ENCODE assay signal across 18 mouse cellular contexts in the genomic region with DNA sequence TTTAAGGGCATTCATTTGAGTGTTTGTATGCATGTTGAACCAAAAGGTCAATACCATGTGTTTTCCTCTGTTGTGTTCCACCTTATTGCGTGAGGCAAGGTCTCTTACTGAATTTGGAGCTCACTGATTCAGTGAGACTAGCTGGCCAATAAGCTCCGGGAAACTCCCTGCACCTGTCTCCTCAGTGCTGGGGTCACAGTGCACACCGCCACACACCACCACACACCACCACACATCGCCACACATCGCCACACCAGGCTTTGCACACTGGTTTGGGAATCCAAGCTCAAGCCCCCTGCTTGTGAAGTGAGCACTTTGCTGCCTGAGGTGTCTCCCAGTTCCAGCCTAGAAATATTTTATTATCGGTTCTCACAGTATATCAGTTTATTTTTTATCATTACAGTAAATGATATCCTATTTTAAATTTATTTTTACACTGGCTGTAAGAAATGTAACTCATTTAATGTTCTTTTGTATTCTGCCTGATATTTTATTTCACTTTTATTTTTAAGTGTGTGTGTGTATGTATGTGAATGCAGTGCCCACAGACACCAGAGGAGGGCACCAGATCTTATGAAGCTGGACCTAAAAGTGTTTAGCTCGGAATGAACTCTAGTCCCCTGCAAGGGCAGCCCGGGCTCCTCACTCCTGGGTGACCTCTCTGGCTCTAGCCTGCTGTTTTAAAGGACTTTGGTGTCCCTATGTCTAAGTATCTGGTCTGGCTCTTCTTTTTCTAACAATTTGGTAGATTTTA.
DNase-seq lines count a peak whose midpoint lies in the region; TF ChIP-seq lines count a peak whose summit lies in the region.
"Had no signal": no experiment of that assay in that cellular context is flagged by ENCODE, and none has a peak within 500 bp of the region (broad histone marks: within the 10 kb centered on the region; RNA-seq: fewer than 3 reads in every experiment).

No protein-coding gene starts in this region.

- H3K27ac ChIP-seq in gastrocnemius, adult 2 months, result no peak overlapping the region
- H3K27ac ChIP-seq in layer of hippocampus, adult 2 months, result no peak overlapping the region
- H3K27ac ChIP-seq: embryonic facial prominence, embryonic 15.5 days; macrophage; midbrain, embryonic 12.5 days; neural tube, embryonic 12.5 days had no signal

- DNase-seq in gastrocnemius, adult 2 months, result no peak
- no peak for DNase-seq in gastrocnemius, adult 8-10 months (ENCODE audit: low spot score in 2 of 2)
- DNase-seq in layer of hippocampus, adult 2 months (ENCODE audit: low spot score in 2 of 2), result no peak
- DNase-seq in layer of hippocampus, adult 9-11 months, result no peak
- peak; percentile 25 for DNase-seq in right cerebral cortex, postnatal 4 days
- no peak for DNase-seq in right cerebral cortex, adult 18-20 months
- DNase-seq in embryo, embryonic 9.5 days (ENCODE audit: extremely low spot score), result no peak
- no peak for DNase-seq in heart, postnatal 36 days
- DNase-seq: adrenal gland, adult 2 months; B cell, adult 2 months; cerebellum, adult 11 months; embryo, embryonic 11 days; lung, adult 18-20 months; thymus, postnatal 36 days had no signal

- intact Hi-C loops in gastrocnemius, adult 2 months (cut with DNase I), result no loop called here
- intact Hi-C loops in heart, postnatal 36 days (cut with DNase I), result no loop called here

- peak; percentile 11; the same call in 1 of the 2 replicates for TF ChIP-seq CTCF in gastrocnemius, adult 2 months (IDR thresholded peaks at IDR 0.05)
- TF ChIP-seq CTCF in layer of hippocampus, adult 2 months (conservative IDR thresholded peaks at IDR 0.05), result peak; percentile 55

- no peak overlapping the region for H3K4me3 ChIP-seq in gastrocnemius, adult 2 months
- H3K4me3 ChIP-seq in layer of hippocampus, adult 2 months, result no peak overlapping the region
- H3K4me3 ChIP-seq: embryonic facial prominence, embryonic 15.5 days; midbrain, embryonic 12.5 days; neural tube, embryonic 12.5 days had no signal
